Mouse (Mus musculus): ENCODE results near the gene Vsx2.

Gene Vsx2

DNA sequence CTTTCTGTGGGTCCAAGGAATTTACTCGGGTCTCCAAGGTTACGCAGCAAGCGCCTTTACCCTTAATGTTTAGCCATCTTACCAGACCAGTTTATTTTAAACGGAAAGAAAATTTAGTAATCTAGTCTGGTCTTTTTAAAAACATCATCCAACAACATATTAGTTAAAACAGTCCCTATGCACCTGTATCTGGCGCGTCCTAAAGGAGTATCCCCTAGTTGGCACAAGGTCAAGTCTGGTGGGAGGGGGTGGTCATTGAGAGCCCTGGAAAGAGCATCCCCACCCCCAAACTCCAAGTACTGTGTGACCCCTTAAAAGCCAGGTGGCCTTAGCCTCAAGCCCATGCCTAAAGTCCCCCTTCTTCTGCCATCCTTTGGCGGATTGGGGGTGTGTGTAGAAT lies 3.5 kb downstream of the Vsx2 start:
- no peak for DNase-seq

DNA sequence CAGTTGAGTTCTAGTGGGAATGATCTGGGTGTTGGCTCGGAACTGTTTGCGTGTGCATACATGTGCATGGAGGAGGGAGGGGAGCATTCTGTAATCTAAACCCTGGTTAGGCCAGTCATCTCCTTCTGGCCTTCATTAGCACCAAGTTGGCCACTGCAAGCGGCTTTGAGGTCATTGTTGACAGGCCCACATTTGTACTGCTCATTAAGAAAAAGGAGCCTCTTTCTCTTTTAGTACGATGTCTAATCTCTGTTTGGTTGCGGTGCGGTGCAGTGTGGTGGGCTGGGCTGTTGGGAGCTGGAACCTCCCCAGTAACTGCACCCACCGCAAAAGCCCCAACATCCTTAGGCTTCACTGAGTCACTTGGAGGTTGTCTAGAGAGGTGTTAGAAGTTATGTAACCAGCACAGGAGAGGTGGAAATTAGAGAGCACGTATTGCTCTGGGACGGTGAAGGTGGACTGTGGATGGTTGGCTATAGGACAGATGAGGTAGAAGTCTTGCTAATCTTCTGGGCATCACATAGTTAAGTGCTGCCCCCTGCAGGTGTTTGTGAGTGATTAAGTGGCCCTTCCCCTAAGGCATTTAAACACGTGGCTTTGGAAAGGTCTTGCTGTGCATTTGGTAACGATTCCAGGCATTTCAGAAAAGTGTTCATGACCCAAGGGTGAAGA lies 8.3 kb downstream of the Vsx2 start:
- no peak for DNase-seq

DNA sequence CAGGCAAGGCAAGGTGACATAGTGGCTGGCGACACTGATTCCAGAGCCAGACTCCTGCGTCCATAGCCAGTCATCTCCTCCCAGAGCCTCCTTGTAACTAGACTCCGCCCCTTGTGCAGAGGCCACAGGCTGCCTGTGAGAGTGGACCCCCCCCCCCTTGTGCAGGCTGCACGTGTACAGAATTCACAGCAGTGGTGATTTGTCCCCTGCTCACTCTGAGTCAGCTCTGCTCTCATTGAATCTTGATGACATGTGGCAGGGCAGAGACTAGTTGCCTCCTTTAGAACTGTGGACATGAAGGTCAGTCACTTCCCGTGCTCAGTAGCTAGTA lies 8.8 kb downstream of the Vsx2 start:
- no peak for DNase-seq

DNA sequence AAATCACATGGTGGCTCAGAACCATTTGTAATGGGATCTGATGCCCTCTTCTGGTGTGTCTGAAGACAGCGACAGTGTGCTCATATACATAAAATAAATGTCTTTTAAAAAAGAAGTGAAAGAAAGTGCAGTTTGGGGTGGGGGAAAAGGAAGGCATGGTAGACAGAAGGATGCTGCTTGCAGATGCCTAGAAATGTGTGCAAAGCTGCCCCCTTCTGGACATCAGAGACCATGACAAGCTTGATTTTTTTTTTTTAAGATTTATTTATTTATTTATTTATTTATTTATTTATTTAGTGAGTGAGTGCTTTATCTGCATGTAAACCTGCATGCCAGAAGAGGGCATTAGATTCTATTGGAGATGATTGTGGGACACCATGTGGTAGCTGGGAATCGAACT lies 11.7 kb downstream of the Vsx2 start:
- no peak for DNase-seq

DNA sequence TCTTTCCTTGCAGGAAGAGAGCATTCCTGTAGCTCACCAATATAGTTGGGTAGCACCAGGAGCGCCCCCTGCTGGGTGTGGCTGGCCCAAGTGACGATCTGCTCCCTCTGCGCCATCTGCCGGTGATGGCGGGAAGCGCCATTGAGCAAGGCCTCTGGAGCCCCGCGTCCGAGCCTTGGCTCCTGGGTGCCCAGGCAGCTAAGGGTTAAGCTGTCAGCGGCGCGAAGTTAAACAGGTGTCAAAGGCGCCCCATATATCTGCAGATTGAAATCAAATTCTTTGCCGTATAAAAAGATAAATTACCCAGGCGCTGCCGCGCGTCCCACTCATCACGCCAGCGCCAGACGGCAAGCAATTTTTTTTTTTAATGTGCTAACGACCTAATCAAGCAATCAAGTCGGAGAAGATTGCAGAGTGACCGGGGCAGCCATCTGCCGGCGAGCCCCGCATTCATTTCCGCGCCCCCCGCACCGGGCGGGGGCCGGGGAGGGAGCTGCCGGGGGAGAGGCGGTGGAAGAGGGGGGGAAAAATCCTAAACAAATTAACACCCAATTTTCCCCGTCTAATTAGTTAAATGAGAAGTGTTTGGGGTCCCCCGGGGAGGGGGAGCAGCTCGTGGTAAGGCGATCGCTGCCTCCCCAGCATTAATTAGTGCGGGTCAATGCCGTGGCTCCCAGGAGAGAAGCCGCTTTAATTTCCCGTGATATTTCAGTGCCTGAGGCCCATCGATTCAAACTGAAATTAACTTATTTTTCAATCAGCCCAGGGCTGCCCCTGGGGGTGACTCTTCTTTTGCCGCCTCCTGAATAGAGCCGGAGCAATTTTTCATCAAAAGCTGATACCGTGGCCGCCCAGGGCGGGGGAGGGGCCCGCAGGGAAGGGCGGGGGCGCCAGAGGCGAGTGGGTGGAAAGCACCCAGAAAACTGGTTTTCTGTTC lies 20.5 kb downstream of the Vsx2 start:
- peak; percentile 100 for DNase-seq

DNA sequence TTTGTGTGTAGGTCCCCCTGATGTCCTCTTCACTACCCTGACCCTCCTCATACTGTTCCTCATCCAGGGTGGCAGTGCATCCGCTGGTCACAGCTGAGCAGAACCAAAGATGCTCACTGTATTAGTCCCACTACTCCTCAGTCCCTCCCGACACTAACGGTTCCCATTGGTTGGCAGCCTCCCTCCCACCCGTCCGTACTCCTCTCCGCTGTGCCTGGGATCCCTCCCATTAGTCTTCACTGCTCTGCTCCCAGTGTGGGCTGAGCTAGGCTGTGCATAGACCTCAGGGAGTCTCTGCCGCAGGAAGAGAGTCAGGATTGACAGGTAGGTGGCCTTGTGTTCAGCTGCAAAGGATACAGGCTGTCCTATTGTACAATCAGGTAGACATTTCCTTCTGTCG lies 28.8 kb downstream of the Vsx2 start:
- DNase-seq = no peak

DNA sequence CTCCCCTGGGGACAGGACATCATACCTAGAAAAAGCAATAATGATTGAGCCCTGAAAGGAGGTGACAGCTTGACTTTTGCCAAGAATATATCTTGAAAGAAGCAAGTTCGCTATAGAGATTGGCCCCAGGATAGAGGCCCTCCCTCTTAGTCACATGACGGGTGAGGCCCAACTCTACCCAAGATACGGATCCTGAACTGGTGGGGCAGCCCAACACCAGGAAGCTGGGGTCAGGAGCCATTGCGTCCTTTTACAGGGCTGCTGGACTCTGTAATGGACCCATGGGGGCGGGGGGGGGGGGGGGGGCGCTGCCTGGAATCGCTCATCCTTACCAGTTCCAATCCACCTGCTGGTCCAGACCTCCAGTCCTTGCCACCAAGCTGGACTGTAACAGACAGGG lies 34.4 kb downstream of the Vsx2 start:
- no peak for DNase-seq

DNA sequence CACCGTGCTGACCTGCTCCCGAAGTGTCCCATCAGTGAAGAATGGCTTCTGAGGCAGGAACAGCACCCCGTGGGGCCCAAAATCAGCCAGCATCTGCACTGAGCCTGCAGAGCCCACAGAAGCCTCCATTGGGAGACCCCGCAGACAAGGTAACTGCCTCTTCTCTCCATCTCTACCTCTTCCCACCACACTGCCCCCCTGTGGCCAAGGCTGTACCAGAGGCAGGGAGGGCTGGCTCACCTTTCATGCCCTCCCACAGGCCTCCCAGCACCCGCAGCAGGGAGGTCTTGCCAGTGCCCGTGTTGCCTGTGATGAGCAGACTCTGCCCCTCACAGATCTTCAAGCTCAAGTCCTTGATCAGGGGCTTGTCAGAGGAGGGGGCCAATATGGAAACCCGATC lies 36.3 kb downstream of the Vsx2 start:
- DNase-seq = peak; percentile 23

DNA sequence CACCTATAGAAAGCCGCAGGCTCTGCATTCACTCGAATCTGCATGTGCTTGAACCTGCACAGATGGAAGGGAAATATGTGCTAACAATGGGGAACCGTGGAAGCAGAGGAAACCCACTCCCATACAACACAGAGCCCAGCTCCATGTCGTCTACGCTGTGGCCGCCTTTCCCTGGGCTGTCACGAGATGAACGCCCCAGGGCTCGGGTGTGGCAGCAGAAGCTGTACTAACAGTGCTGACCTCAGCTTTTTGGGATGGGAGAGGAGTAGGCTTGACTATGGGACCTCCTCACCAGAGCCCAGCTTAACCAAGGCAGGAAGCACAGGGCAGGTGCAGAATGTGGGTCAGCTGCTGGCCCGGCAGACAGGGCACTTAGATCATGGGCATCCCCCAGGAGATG lies 42.2 kb downstream of the Vsx2 start:
- DNase-seq = no peak

DNA sequence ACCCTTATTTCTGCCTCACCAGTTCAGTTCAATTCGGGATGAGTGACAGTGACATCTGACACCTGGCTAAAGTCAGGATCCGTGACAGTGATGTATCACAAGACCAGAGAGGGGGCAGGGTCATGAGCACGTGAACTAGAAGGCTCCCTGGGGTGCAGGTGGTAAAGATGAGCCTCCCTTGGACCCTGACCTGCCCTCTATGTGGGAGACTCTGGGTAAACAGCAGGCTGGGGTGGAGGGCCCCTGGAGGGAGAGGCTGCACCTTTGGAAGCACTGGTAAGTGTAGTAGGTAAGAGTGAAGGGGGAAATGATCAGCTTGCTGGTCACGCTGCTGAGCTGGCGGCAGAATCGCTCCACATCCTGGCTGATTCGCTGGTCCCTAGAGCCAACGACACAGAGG lies 43.0 kb downstream of the Vsx2 start:
- no peak for DNase-seq

DNA sequence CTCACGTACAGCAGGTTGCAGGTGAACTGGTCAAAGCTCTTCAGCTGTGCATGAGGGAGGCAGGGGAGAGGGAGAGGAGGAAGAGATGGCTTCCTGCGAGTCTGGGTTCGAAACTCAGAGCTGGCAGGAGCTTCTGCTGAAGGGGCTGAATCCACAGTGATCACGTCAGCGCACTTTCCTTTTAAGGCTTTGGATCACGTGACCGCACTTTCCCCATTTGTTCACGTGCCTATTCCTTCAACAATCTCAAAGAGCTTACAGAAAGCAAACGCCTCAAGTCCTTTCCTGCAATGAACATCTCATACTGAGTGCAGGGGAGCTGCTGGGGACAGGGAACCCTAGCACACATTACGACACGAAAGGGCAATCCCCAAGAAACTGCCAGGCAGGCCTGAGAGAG lies 44.4 kb downstream of the Vsx2 start:
- no peak for DNase-seq

DNA sequence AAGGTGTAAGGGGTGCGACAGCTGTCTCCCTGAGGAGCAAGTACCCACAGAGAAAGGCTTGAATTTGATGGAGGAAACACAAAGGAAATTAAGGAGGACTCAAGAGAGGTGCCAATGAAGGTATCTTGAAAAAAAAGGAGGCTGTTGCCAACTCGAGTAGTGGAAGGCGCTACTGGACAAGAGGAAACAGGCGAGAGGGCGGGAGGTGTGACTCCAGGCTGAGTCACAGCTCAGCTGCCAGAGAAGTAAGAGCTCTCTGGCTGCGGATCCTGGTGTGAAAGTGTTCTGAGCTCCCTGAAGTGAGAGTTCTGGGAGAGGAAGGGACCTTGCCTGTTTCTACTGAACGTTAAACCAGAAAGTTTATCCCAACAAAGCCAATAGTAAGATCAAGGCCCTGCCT lies 45.0 kb downstream of the Vsx2 start:
- DNase-seq = no peak

DNA sequence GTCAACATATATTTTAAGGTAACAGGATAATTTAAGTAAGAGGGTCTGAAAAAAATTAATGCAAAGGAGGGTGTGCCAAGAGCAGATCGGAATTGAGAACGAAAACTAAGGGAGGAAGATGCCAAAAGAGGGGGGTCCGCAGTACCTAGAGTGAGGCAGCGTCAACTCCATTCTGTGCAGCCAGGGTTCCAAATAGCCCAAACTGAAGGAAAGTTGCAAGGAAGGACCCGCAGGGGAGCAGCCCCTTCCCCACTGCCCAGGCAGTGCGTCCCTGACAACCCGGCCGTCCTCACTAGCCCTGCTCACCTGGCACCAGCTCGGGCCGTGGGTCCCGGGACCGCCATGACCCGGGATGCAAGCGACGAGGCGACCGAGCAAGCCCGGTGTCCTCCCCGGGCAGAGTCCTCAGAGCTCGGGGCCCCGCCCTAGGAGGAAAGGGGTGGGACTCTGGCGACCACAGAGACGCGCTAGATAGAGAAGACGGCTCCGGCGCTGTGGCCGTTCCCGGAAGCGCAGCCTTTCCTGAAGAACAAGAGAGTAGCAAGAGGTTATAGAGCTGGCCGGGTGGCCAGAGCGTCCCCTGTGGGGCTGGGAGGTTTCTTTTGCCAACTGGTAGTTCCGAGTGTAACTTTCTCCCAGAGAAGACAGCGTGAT lies 47.5 kb downstream of the Vsx2 start, which contains the start of gene Abcd4:
Abcd4 (minus strand) TSS at position 437 of the 654 bp plus-strand sequence.
- DNase-seq = peak; percentile 84

DNA sequence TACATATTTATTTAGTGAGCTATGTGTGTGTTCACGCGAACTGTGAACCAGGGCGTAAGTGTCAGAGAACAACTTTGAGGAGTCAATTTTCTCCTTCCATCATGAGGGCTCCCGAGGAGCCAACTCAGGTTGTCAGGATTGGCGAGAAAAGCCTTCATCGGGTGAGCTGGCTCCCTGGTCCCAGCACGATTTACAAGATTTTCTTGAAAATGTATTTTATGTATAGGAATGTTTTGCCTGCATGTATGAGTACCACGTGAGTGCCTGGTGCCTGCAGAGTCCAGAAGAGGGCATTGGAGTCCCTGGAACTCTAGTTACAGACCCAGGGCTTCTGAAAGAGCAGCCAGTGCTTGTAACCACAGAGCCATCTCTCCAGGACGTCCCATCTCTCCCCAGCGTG lies 48.1 kb downstream of the Vsx2 start:
- DNase-seq = no peak

DNA sequence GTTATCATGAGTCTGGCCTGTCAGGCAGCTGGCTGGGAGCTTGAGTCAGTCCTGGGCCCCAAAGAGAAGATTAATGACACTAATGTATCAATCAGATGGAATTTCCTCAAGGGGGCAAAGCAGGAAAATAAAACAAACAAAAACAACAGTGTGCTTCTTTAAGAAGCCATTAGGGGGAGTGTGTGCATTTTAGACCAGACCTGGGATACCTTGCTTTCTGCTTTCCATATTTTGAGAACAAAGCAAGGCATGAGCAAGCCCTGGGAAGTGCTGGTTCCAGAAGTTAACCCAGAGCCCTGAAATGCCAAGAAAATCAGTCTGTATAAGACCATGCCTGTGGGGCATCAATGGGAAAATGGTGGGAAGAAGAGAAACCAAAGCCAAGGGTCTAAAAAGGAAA lies 51.4 kb downstream of the Vsx2 start:
- DNase-seq = no peak

DNA sequence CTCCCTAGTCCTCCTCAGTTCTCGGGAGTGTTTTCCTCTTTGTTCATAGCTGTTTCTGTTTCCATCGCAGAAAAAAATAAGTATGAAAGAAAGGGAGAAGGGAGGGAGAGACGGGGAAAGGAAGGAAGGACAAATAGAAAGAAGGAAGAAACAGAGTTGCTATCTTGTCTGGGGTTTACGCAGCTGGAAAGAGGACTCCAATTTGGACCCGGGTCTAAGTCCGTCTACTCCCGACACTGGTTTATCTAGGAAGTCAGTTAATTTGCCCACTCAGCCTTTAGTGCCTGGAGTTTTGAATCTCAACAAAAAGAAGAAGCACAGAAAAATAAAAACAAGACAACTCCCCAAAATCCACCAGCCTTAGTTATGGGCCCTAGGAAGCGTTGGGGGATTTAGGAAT lies 55.0 kb downstream of the Vsx2 start:
- no peak for DNase-seq

DNA sequence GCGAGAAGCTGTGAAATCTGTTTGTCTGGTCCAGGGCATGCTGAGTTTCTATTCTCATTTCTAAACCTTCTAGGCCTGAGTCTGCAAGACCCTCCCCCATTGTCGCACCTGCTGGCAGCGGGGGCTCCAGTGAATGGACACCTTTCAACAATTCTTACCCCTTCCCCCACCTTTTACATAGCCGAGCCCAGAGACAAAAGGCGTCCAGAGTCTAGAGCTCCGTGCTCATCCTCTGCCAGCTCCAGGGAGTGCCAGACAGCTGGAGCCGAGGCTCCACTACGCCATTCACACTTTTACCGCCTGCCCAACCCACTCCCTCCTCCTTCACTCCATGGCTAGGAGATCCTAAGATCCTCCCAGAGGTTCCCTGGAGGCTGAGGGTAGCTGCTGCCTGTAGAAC lies 55.6 kb downstream of the Vsx2 start:
- DNase-seq = no peak

DNA sequence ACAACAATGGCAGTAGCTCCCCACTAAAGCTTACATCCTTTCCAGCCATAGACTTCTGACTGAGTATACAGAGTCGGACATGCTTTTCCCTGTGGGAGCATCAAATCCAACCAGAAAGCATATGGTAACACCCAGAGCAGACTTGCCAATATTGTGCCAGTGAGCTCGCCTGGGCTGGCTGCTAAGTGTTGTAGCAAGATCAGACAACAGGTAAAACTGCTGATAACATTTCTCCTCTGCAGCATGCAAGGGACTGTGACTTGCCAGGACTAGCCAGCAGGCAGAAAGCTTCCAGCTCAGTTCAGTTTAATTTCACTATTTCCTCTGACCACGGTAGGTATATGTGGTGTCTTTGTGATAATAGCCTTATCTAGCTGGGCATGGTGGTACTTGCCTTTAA lies 62.3 kb downstream of the Vsx2 start:
- DNase-seq = no peak

DNA sequence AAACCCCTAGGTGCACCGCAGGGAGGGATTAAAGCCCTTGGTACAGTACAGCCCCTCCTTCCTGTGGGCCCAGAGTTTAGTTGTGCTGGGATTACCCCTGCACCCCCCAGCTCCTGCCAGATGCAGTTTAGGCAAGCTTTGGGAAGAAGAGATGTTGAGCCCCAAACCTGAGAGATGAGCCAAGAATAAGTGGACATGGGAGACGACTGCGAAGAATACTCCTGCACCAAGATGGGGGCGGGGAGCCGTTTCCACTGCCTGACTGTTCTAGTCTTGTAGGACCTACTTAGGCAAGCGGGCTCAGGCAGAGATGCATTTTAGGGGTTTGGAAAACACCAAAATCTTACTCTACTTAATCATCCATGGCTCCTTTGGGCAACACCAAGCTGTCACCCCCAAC lies 70.7 kb downstream of the Vsx2 start:
- no peak for DNase-seq

DNA sequence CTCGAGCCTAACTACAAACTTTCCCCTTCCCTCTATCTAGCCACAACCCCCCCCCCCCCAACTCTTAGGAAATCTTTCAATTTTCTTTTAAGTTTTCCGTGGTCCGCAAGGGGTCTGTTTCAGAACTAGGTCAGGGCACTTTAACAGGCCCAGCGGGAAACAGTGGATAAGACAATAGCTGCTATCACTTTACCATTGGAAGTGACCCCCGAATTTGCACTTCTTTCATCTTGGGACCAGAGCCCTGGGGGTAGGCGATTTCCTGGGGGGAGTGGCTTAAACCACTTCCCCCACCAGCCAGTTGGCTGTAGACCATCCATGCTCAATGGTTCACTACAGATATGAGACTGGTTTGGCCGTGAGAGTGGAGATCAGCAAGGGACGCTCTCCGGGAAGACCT lies 71.1 kb downstream of the Vsx2 start, which contains the start of gene Vrtn:
Vrtn (plus strand) TSS at position 366 of the 400 bp plus-strand sequence.
- DNase-seq = no peak
